Comparison of ENCODE assay signal across 20 mouse cellular contexts in genomic region chr11:52831631-52832310, GRCm38 (mm10).
DNase-seq lines count a peak whose midpoint lies in the region; ATAC-seq lines count a peak whose summit lies in the region.
"Had no signal": no experiment of that assay in that cellular context is flagged by ENCODE, and none has a peak within 500 bp of the region (broad histone marks: within the 10 kb centered on the region; RNA-seq: fewer than 3 reads in every experiment).

No protein-coding gene starts in this region.

- no peaks in the 10 kb centered on the region for H3K27me3 ChIP-seq in limb, embryonic 11.5 days (ENCODE audit: control insufficient read depth, insufficient read depth, low read length)
- H3K27me3 ChIP-seq in limb, embryonic 10.5 days (ENCODE audit: low read depth, poor library complexity, severe bottlenecking): no peaks in the 10 kb centered on the region
- H3K27me3 ChIP-seq: embryonic facial prominence, embryonic 13.5 days; forebrain, embryonic 13.5 days; heart, embryonic 13.5 days; hindbrain, embryonic 12.5 days; intestine, embryonic 15.5 days had no signal

- DNase-seq in limb, embryonic 11.5 days (ENCODE audit: low spot score): peak; percentile 31
- DNase-seq in limb, embryonic 10.5 days (ENCODE audit: low spot score): no peak
- DNase-seq in testis, postnatal 10 days (ENCODE audit: low spot score): peak; percentile 12
- DNase-seq in testis, postnatal 14 days (ENCODE audit: low spot score): no peak
- DNase-seq in forelimb bud, embryonic 11.5 days (ENCODE audit: low read depth, low spot score): peak; percentile 14
- no peak for DNase-seq in spleen, adult 12 weeks (ENCODE audit: low spot score)
- DNase-seq in frontal cortex, postnatal 14 days (ENCODE audit: low spot score in 2 of 2): no peak
- DNase-seq: cerebellum, adult 11 months; cerebellum, adult 8-10 months; cerebellum, postnatal 14 days; embryo, embryonic 11 days; forebrain, postnatal 0 days; gastrocnemius, postnatal 14 days; heart, postnatal 36 days had no signal

- no peak overlapping the region for H3K9ac ChIP-seq in limb, embryonic 11.5 days (ENCODE audit: low read length)
- H3K9ac ChIP-seq: embryonic facial prominence, embryonic 13.5 days; forebrain, embryonic 13.5 days; forebrain, postnatal 0 days; heart, embryonic 13.5 days; hindbrain, embryonic 12.5 days; intestine, embryonic 15.5 days had no signal

- no peak overlapping the region for H3K27ac ChIP-seq in limb, embryonic 11.5 days (replicated peaks; ENCODE audit: low read depth, low read length)
- no peak overlapping the region for H3K27ac ChIP-seq in limb, embryonic 10.5 days
- H3K27ac ChIP-seq: embryonic facial prominence, embryonic 13.5 days; forebrain, embryonic 13.5 days; heart, embryonic 13.5 days; hindbrain, embryonic 12.5 days; intestine, embryonic 15.5 days had no signal

- H3K4me1 ChIP-seq in limb, embryonic 11.5 days (ENCODE audit: control insufficient read depth, insufficient read depth, low read length): no peaks in the 10 kb centered on the region
- H3K4me1 ChIP-seq in limb, embryonic 10.5 days: peaks cover 6% of the 10 kb centered on the region
- H3K4me1 ChIP-seq: embryonic facial prominence, embryonic 13.5 days; heart, embryonic 13.5 days; hindbrain, embryonic 12.5 days; intestine, embryonic 15.5 days had no signal

- WGBS in limb, embryonic 11.5 days: 47% methylated on average over 12 of the region's 12 CpGs
- 73% methylated on average over 12 of the region's 12 CpGs for WGBS in limb, embryonic 10.5 days

- H3K4me2 ChIP-seq in limb, embryonic 11.5 days (ENCODE audit: low read depth, severe bottlenecking): no peak overlapping the region
- H3K4me2 ChIP-seq: embryonic facial prominence, embryonic 13.5 days; forebrain, embryonic 13.5 days; heart, embryonic 13.5 days; hindbrain, embryonic 12.5 days; intestine, embryonic 15.5 days had no signal

- H3K9me3 ChIP-seq in limb, embryonic 11.5 days (ENCODE audit: control insufficient read depth, low read length): no peaks in the 10 kb centered on the region
- H3K9me3 ChIP-seq in limb, embryonic 10.5 days (replicated peaks): no peaks in the 10 kb centered on the region
- H3K9me3 ChIP-seq: embryonic facial prominence, embryonic 13.5 days; forebrain, embryonic 13.5 days; heart, embryonic 13.5 days; hindbrain, embryonic 12.5 days; intestine, embryonic 15.5 days had no signal

- ATAC-seq in limb, embryonic 11.5 days (ENCODE audit: insufficient number of reproducible peaks, low FRiP score, low TSS enrichment, low read depth): no peak
- ATAC-seq: forebrain, embryonic 13.5 days; forebrain, postnatal 0 days; hindbrain, embryonic 16.5 days; intestine, embryonic 15.5 days had no signal

- no peak overlapping the region for H3K4me3 ChIP-seq in limb, embryonic 11.5 days (ENCODE audit: low read depth, low read length)
- H3K4me3 ChIP-seq in limb, embryonic 10.5 days: no peak overlapping the region
- H3K4me3 ChIP-seq: embryonic facial prominence, embryonic 13.5 days; forebrain, embryonic 13.5 days; heart, embryonic 13.5 days; hindbrain, embryonic 12.5 days; intestine, embryonic 15.5 days had no signal

- no peaks in the 10 kb centered on the region for H3K36me3 ChIP-seq in limb, embryonic 11.5 days (ENCODE audit: control insufficient read depth, insufficient read depth, low read length)
- H3K36me3 ChIP-seq in limb, embryonic 10.5 days: no peaks in the 10 kb centered on the region
- H3K36me3 ChIP-seq: embryonic facial prominence, embryonic 13.5 days; heart, embryonic 13.5 days; hindbrain, embryonic 12.5 days; intestine, embryonic 15.5 days had no signal

Comparison
In these comparisons a context has a peak if more than half of its experiments do, and no peak if none do; other contexts are left out.
1. DNase-seq: peak in limb, embryonic 11.5 days (single experiment), testis, postnatal 10 days (single experiment) and forelimb bud, embryonic 11.5 days (single experiment); none in limb, embryonic 10.5 days (single experiment), testis, postnatal 14 days (single experiment), spleen, adult 12 weeks (single experiment) and frontal cortex, postnatal 14 days (0 of 2).